Mouse (Mus musculus) lung, embryonic 14.5 days (tissue): ENCODE results near the gene Slc2a9. TPM values are rescaled to one million over a fixed set of nuclear protein-coding genes. Genes with fewer than 3 reads are reported as not detected.

Experiments used
- ATAC-seq: fragments of 200-750 bp; cut with Nextera tagmentation; 2 replicates; pipeline ENCODE4 v1.8.0; 2017; ENCODE audit warnings: mild to moderate bottlenecking, moderate TSS enrichment, moderate library complexity; ENCODE audit not compliant: insufficient read depth
- DNase-seq: peaks from one replicate; pipeline ENCODE4 v3.0.0-alpha.2; 2015
- H3K27ac ChIP-seq: fragments of 300-500 bp; sonication (generic); 2 replicates; pipeline ENCODE4 v1.5.1; 2014; ENCODE audit warnings: low read depth, mild to moderate bottlenecking, moderate library complexity
- H3K27me3 ChIP-seq: fragments of 300-500 bp; sonication (generic); 2 replicates; pipeline ENCODE4 v1.6.1; 2014; ENCODE audit warnings: low read length, control low read depth; ENCODE audit not compliant: insufficient read depth
- H3K36me3 ChIP-seq: fragments of 300-500 bp; sonication (generic); 2 replicates; pipeline ENCODE4 v1.6.1; 2014; ENCODE audit warnings: control low read depth; ENCODE audit not compliant: insufficient read depth
- H3K4me1 ChIP-seq: fragments of 300-500 bp; sonication (generic); 2 replicates; pipeline ENCODE4 v1.6.1; 2014; ENCODE audit warnings: antibody characterized with exemption, control low read depth; ENCODE audit not compliant: insufficient read depth
- H3K4me2 ChIP-seq: fragments of 300-500 bp; sonication (generic); 2 replicates; pipeline ENCODE4 v1.6.1; 2014; ENCODE audit warnings: mild to moderate bottlenecking
- H3K4me3 ChIP-seq: fragments of 300-500 bp; sonication (generic); 2 replicates; pipeline ENCODE4 v1.5.1; 2014; ENCODE audit warnings: low read depth, low read length
- H3K9ac ChIP-seq: fragments of 300-500 bp; sonication (generic); 2 replicates; pipeline ENCODE4 v1.6.1; 2014
- H3K9me3 ChIP-seq: fragments of 300-500 bp; sonication (generic); 2 replicates; pipeline ENCODE4 v1.6.1; 2016; ENCODE audit warnings: low read depth, low read length, control low read depth
- CTCF ChIP-seq: IDR thresholded peaks from 2 replicates; pipeline ENCODE4 v1.5.1; 2016; ENCODE audit warnings: antibody characterized with exemption, low read depth
- WGBS: fragments of 180-500 bp; shearing (Covaris S2); extraction: QIAGEN DNeasy Blood & Tissue Kit; methylation state at CpG from one replicate; pipeline ENCODE4 v1.1.7; 2014; 5-methylcytosine and 5-hydroxymethylcytosine counted together
- polyA plus RNA-seq: library from polyadenylated mRNA; unstranded; fragments of >200 nt; fragmentation: Nextera tagmentation; extraction: Ambion mirVana; gene quantifications from 2 replicates; pipeline ENCODE4 v1.2.1, GENCODE M21; 2014

The Slc2a9 gene
- polyA plus RNA-seq, 1 experiment from 2014 or later: 2.2 TPM

DNA sequence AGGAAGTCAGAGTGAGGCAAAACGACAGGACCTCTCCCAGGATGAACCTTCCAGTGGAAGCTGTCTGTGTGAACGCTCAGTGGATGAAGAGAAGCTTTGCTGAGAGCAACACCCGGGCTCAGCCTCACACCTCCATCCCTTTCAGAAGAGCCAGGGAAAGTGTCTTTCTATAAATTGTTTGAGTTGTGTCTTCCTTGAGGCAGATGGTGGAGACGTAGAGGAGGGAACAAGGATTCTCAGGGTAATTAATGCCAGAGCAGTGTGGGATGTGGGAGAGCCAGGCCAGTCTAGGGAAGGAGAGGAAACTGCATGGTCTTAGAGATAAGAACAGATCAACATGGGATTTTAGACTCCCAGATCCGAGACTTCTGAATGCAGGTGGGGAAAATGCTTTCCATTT lies 75.2 kb downstream of the Slc2a9 start:
- no peak for TF ChIP-seq CTCF
- ATAC-seq: no peak
- Histone ChIP-seq H3K9me3 (no peaks in the 10 kb centered on the region), H3K27ac (no peak overlapping the region), H3K27me3 (no peaks in the 10 kb centered on the region), H3K4me3 (no peak overlapping the region), H3K4me1 (no peaks in the 10 kb centered on the region), H3K4me2 (no peak overlapping the region), H3K9ac (no peak overlapping the region), H3K36me3 (no peaks in the 10 kb centered on the region)
- WGBS: 51% methylated on average over 5 of the region's 5 CpGs
- DNase-seq: no peak

DNA sequence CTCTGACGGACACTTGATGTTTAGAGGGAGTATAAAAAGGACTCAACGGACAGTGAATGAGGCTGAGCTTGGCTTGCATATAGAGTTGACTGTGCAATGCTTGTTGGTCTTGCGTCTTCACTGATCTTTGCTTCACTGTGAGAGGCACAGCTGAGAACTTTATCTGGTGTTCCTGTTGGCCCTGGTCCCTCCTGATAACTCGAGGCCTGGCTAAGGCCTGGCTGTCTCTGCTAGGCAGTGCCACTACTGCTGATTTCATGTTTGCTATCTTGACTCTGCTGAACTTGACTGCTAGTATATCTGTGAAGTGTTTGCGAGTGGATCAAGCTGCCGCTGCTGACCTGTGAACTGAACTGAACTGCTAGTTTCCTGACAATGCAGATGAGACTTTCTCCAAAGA lies 77.4 kb downstream of the Slc2a9 start:
- Histone ChIP-seq H3K36me3 (no peaks in the 10 kb centered on the region), H3K9me3 (no peaks in the 10 kb centered on the region), H3K4me2 (no peak overlapping the region), H3K27me3 (no peaks in the 10 kb centered on the region), H3K4me3 (no peak overlapping the region), H3K4me1 (no peaks in the 10 kb centered on the region), H3K27ac (no peak overlapping the region), H3K9ac (no peak overlapping the region)
- TF ChIP-seq CTCF: no peak
- ATAC-seq (no peak), DNase-seq (no peak)
- 71% methylated on average over 6 of the region's 6 CpGs for whole genome bisulfite sequencing

DNA sequence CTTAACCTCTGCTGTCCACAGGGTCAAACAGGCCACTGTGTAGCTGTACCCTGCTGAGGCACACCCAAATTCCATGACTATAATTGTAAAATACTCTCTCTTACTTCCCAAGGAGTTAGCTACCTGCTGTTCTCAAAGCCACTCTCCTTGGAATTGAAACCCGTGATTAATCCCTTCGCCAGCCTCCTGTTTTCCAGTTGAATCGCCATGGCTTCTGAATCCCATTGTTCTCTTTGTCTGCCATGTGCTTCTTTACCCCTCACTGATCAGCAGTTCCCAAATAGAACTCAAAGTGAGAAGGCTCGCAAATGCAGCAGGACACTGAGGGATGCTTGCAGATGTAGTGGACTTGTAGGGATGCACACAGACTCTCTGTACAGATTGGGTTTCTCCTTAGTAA lies 80.5 kb downstream of the Slc2a9 start:
- WGBS: 55% methylated on average over 4 of the region's 4 CpGs
- no peak overlapping the region for H3K4me3 ChIP-seq
- H3K27ac ChIP-seq: no peak overlapping the region
- H3K4me2 ChIP-seq: no peak overlapping the region
- ATAC-seq (no peak), DNase-seq (no peak)
- no peaks in the 10 kb centered on the region for H3K27me3 ChIP-seq
- no peaks in the 10 kb centered on the region for H3K4me1 ChIP-seq
- no peak for TF ChIP-seq CTCF
- no peaks in the 10 kb centered on the region for H3K9me3 ChIP-seq
- H3K9ac ChIP-seq: no peak overlapping the region
- H3K36me3 ChIP-seq: no peaks in the 10 kb centered on the region

DNA sequence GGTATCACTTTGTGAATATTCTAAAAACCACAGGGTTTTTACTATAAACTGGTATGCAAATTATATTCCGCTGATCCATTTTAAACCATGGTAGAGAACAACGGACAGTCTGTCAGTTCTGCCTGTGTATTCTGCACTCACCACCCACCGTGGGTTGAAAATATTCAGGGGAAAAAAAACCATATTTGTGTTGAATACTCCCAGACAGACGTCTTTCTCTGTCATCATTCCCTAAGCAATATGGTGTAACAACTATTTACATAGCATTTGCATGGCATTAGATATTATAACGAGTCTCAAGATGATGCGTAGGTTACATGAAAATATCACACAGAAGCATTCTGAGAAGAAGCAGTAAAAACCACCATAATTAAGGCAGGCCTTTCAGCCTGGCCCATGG lies 84.1 kb downstream of the Slc2a9 start:
- Histone ChIP-seq H3K9me3 (no peaks in the 10 kb centered on the region), H3K36me3 (no peaks in the 10 kb centered on the region), H3K4me2 (no peak overlapping the region), H3K27me3 (no peaks in the 10 kb centered on the region), H3K27ac (no peak overlapping the region), H3K9ac (no peak overlapping the region), H3K4me3 (no peak overlapping the region), H3K4me1 (no peaks in the 10 kb centered on the region)
- DNase-seq: no peak
- 87% methylated on average over 6 of the region's 6 CpGs for WGBS
- no peak for ATAC-seq
- no peak for TF ChIP-seq CTCF

DNA sequence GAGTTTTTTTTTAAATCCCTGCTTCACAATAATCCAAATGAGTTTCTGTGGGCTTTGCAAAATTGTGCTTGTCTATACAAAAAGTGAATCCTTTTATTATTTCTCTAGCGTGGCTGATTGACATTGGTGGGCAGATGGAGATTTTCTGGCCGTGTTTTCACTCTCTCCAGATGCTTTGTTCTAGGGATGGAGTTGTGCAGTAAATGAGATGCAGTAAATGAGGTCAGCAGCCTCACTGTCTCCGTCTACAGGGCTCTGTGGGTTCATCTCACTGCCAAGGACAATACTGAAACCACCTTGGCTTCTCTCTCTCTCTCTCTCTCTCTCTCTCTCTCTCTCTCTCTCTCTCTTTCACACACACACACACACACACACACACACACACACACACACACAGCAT lies 99.3 kb downstream of the Slc2a9 start:
- TF ChIP-seq CTCF: no peak
- 53% methylated on average over 3 of the region's 3 CpGs for WGBS
- Histone ChIP-seq H3K27ac (no peak overlapping the region), H3K9me3 (no peaks in the 10 kb centered on the region), H3K4me2 (no peak overlapping the region), H3K27me3 (no peaks in the 10 kb centered on the region), H3K9ac (no peak overlapping the region), H3K36me3 (no peaks in the 10 kb centered on the region), H3K4me1 (no peaks in the 10 kb centered on the region), H3K4me3 (no peak overlapping the region)
- ATAC-seq: no peak
- no peak for DNase-seq

DNA sequence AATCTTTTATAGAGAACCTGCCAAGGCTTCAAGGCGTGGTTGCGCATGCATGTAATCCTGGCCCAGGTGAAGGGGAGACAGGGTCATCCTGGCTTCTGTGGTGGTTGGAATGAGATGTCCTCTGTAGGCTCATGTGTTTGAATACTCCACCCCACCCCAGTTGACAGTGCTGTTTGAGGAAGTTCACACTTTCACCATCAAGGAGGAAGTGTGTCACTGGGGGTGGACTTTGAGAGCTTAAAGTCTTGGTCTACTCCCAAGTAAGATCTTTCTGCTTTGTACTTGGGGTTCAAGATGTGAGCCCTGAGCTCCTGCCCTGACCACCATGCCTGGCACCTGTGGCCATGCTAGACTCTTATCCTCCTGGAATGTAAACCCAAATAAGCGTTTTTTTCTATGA lies 100.7 kb downstream of the Slc2a9 start:
- Histone ChIP-seq H3K9ac (no peak overlapping the region), H3K4me3 (no peak overlapping the region), H3K9me3 (no peaks in the 10 kb centered on the region), H3K27me3 (no peaks in the 10 kb centered on the region), H3K36me3 (no peaks in the 10 kb centered on the region), H3K4me2 (no peak overlapping the region), H3K4me1 (no peaks in the 10 kb centered on the region), H3K27ac (no peak overlapping the region)
- ATAC-seq (no peak), DNase-seq (no peak)
- WGBS: 88% methylated on average over 3 of the region's 3 CpGs
- TF ChIP-seq CTCF: no peak

- H3K27me3 ChIP-seq: no peaks in the 10 kb centered on the region
- no peak for TF ChIP-seq CTCF
- no peak overlapping the region for H3K27ac ChIP-seq
- H3K9ac ChIP-seq: no peak overlapping the region
- DNase-seq (no peak), ATAC-seq (no peak)
- no peak overlapping the region for H3K4me2 ChIP-seq
- no peaks in the 10 kb centered on the region for H3K36me3 ChIP-seq
- no peaks in the 10 kb centered on the region for H3K9me3 ChIP-seq
- no peak overlapping the region for H3K4me3 ChIP-seq
- no peaks in the 10 kb centered on the region for H3K4me1 ChIP-seq
- 19% methylated on average over 2 of the region's 2 CpGs for WGBS
These were observed 114.1 kb downstream of the Slc2a9 start for GRCm38 (mm10) chr5:38388857-38389256.

GRCm38 (mm10) chr5:38388420-38388823 lies 114.5 kb downstream of the Slc2a9 start:
- DNase-seq (peak; percentile 27), ATAC-seq (no peak)
- no peaks in the 10 kb centered on the region for H3K36me3 ChIP-seq
- no peaks in the 10 kb centered on the region for H3K27me3 ChIP-seq
- no peaks in the 10 kb centered on the region for H3K4me1 ChIP-seq
- H3K4me3 ChIP-seq: no peak overlapping the region
- H3K27ac ChIP-seq: no peak overlapping the region
- no peak overlapping the region for H3K9ac ChIP-seq
- WGBS: 38% methylated on average over 10 of the region's 10 CpGs
- H3K9me3 ChIP-seq: no peaks in the 10 kb centered on the region
- no peak overlapping the region for H3K4me2 ChIP-seq
- TF ChIP-seq CTCF: no peak
